Mouse (Mus musculus): ENCODE results near the gene B4galt2. TPM values are rescaled to one million over a fixed set of nuclear protein-coding genes. Genes with fewer than 3 reads are reported as not detected.

The B4galt2 gene
- polyA plus RNA-seq, 1 experiment from 2014 or later, result 18.2 TPM

GRCm38 (mm10) chr4:117855146-117855545 is 28.1 kb downstream of the B4galt2 start:
- WGBS, result 70% methylated on average over 9 of the region's 9 CpGs
- Histone ChIP-seq H3K4me2 (ENCODE audit: low read length) (no peak overlapping the region), H3K4me3 (replicated peaks; ENCODE audit: low read depth, low read length) (no peak overlapping the region), H3K9ac (ENCODE audit: low read depth, low read length) (no peak overlapping the region), H3K27me3 (ENCODE audit: insufficient read depth, low read length) (no peaks in the 10 kb centered on the region), H3K4me1 (replicated peaks; ENCODE audit: insufficient read depth, low read length) (0 out of 2 replicates have a peak, but pooled peaks cover 2% of the 10 kb centered on the region), H3K36me3 (ENCODE audit: insufficient read depth, low read length) (no peaks in the 10 kb centered on the region), H3K9me3 (replicated peaks; ENCODE audit: low read length) (no peaks in the 10 kb centered on the region), H3K27ac (no peak overlapping the region)
- no peak for ATAC-seq (replicated peaks; ENCODE audit: low FRiP score, low read depth)
- TF ChIP-seq CTCF (IDR thresholded peaks at IDR 0.05; ENCODE audit: low read depth), result no peak
- DNase-seq (ENCODE audit: low spot score), result no peak

GRCm38 (mm10) chr4:117852152-117852868 is 31.0 kb downstream of the B4galt2 start:
- Histone ChIP-seq H3K4me3 (replicated peaks; ENCODE audit: low read depth, low read length) (no peak overlapping the region), H3K4me1 (replicated peaks; ENCODE audit: insufficient read depth, low read length) (no peaks in the 10 kb centered on the region), H3K27me3 (ENCODE audit: insufficient read depth, low read length) (no peaks in the 10 kb centered on the region), H3K36me3 (ENCODE audit: insufficient read depth, low read length) (no peaks in the 10 kb centered on the region), H3K4me2 (ENCODE audit: low read length) (no peak overlapping the region), H3K9ac (ENCODE audit: low read depth, low read length) (no peak overlapping the region), H3K27ac (no peak overlapping the region), H3K9me3 (replicated peaks; ENCODE audit: low read length) (no peaks in the 10 kb centered on the region)
- WGBS, result 87% methylated on average over 10 of the region's 10 CpGs
- TF ChIP-seq CTCF (IDR thresholded peaks at IDR 0.05; ENCODE audit: low read depth), result no peak
- DNase-seq (ENCODE audit: low spot score) (no peak), ATAC-seq (replicated peaks; ENCODE audit: low FRiP score, low read depth) (no peak)

- H3K36me3 ChIP-seq (ENCODE audit: insufficient read depth, low read length), result no peaks in the 10 kb centered on the region
- H3K9me3 ChIP-seq (replicated peaks; ENCODE audit: low read length), result no peaks in the 10 kb centered on the region
- H3K4me3 ChIP-seq (replicated peaks; ENCODE audit: low read depth, low read length), result no peak overlapping the region
- no peak overlapping the region for H3K4me2 ChIP-seq (ENCODE audit: low read length)
- H3K27me3 ChIP-seq (ENCODE audit: insufficient read depth, low read length), result no peaks in the 10 kb centered on the region
- H3K9ac ChIP-seq (ENCODE audit: low read depth, low read length), result no peak overlapping the region
- no peak for ATAC-seq (replicated peaks; ENCODE audit: low FRiP score, low read depth)
- no peak for TF ChIP-seq CTCF (IDR thresholded peaks at IDR 0.05; ENCODE audit: low read depth)
- peak; percentile 50 for DNase-seq (ENCODE audit: low spot score)
- H3K27ac ChIP-seq, result no peak overlapping the region
- WGBS, result 58% methylated on average over 7 of the region's 7 CpGs
- no peaks in the 10 kb centered on the region for H3K4me1 ChIP-seq (replicated peaks; ENCODE audit: insufficient read depth, low read length)
These were observed 32.4 kb downstream of the B4galt2 start for GRCm38 (mm10) chr4:117850871-117851270.

- no peak for TF ChIP-seq CTCF (IDR thresholded peaks at IDR 0.05; ENCODE audit: low read depth)
- Histone ChIP-seq H3K4me1 (replicated peaks; ENCODE audit: insufficient read depth, low read length) (no peaks in the 10 kb centered on the region), H3K9ac (ENCODE audit: low read depth, low read length) (no peak overlapping the region), H3K27ac (no peak overlapping the region), H3K4me2 (ENCODE audit: low read length) (no peak overlapping the region), H3K9me3 (replicated peaks; ENCODE audit: low read length) (no peaks in the 10 kb centered on the region), H3K27me3 (ENCODE audit: insufficient read depth, low read length) (no peaks in the 10 kb centered on the region), H3K36me3 (ENCODE audit: insufficient read depth, low read length) (no peaks in the 10 kb centered on the region), H3K4me3 (replicated peaks; ENCODE audit: low read depth, low read length) (no peak overlapping the region)
- DNase-seq (ENCODE audit: low spot score) (no peak), ATAC-seq (replicated peaks; ENCODE audit: low FRiP score, low read depth) (no peak)
- WGBS, result 85% methylated on average over 7 of the region's 7 CpGs
These were observed 33.1 kb downstream of the B4galt2 start for GRCm38 (mm10) chr4:117850176-117850575.

- H3K9me3 ChIP-seq (replicated peaks; ENCODE audit: low read length), result no peaks in the 10 kb centered on the region
These were observed 33.8 kb downstream of the B4galt2 start for GRCm38 (mm10) chr4:117849506-117849905.

GRCm38 (mm10) chr4:117849063-117849462 is 34.2 kb downstream of the B4galt2 start:
- WGBS, result 55% methylated on average over 17 of the region's 17 CpGs
- ATAC-seq (replicated peaks; ENCODE audit: low FRiP score, low read depth), result no peak

More at GRCm38 (mm10) chr4:117849506-117849905, 33.8 kb downstream of the B4galt2 start:
- no peaks in the 10 kb centered on the region for H3K4me1 ChIP-seq (replicated peaks; ENCODE audit: insufficient read depth, low read length)
- H3K9ac ChIP-seq (ENCODE audit: low read depth, low read length), result no peak overlapping the region
- no peaks in the 10 kb centered on the region for H3K27me3 ChIP-seq (ENCODE audit: insufficient read depth, low read length)
- H3K27ac ChIP-seq, result no peak overlapping the region
- ATAC-seq (replicated peaks; ENCODE audit: low FRiP score, low read depth), result no peak
- no peak for TF ChIP-seq CTCF (IDR thresholded peaks at IDR 0.05; ENCODE audit: low read depth)
- 82% methylated on average over 5 of the region's 5 CpGs for WGBS
- H3K4me3 ChIP-seq (replicated peaks; ENCODE audit: low read depth, low read length), result no peak overlapping the region
- H3K36me3 ChIP-seq (ENCODE audit: insufficient read depth, low read length), result no peaks in the 10 kb centered on the region
- no peak for DNase-seq (ENCODE audit: low spot score)
- H3K4me2 ChIP-seq (ENCODE audit: low read length), result no peak overlapping the region

More at GRCm38 (mm10) chr4:117849063-117849462, 34.2 kb downstream of the B4galt2 start:
- H3K36me3 ChIP-seq (ENCODE audit: insufficient read depth, low read length), result no peaks in the 10 kb centered on the region
- no peak for TF ChIP-seq CTCF (IDR thresholded peaks at IDR 0.05; ENCODE audit: low read depth)
- no peaks in the 10 kb centered on the region for H3K9me3 ChIP-seq (replicated peaks; ENCODE audit: low read length)
- DNase-seq (ENCODE audit: low spot score), result no peak
- no peak overlapping the region for H3K27ac ChIP-seq
- no peaks in the 10 kb centered on the region for H3K27me3 ChIP-seq (ENCODE audit: insufficient read depth, low read length)
- no peak overlapping the region for H3K9ac ChIP-seq (ENCODE audit: low read depth, low read length)
- H3K4me3 ChIP-seq (replicated peaks; ENCODE audit: low read depth, low read length), result no peak overlapping the region
- no peaks in the 10 kb centered on the region for H3K4me1 ChIP-seq (replicated peaks; ENCODE audit: insufficient read depth, low read length)
- no peak overlapping the region for H3K4me2 ChIP-seq (ENCODE audit: low read length)
